Mouse (Mus musculus): ENCODE data around the gene Camk2n1.

Camk2n1 gene

DNA sequence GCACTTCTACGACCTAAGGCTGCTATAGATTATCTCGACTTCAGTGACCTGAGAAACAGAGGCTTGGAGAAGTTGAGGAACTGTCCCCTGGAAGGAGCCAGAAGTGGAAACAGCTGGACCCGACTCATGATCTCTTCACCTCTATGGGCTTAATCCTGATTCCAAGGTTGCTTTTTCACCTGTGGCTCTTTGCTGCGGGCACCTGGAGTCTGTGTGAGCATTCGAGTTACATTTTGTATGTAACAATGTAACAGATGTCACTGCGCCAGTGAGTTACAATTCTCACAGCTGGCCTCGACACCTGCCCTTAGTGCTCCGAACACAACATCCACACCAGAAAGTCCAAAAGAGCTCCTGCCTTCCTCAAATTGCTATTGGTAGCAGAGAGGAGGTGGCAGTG lies 11.3 kb downstream of the Camk2n1 start:
- DNase-seq (ENCODE audit: low spot score): no peak

DNA sequence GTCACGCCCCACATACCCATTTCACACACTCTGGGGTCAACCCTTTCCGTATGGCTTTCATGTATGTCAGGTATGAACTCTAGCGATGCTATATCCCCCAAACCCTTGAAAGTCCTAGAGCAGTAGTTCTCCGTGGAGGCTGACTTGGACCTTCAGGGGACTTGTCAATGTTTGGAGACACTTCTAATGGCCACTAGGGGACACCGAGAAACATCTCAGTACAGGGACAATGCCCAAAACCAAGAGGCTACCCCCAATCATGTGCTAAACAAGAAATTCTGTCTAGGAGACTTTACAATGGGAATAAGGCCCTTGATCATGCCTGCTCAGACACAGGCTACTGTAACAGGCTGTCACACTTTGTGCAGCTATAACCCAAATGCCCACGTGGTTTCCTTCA lies 12.6 kb downstream of the Camk2n1 start:
- DNase-seq (ENCODE audit: low spot score): no peak

DNA sequence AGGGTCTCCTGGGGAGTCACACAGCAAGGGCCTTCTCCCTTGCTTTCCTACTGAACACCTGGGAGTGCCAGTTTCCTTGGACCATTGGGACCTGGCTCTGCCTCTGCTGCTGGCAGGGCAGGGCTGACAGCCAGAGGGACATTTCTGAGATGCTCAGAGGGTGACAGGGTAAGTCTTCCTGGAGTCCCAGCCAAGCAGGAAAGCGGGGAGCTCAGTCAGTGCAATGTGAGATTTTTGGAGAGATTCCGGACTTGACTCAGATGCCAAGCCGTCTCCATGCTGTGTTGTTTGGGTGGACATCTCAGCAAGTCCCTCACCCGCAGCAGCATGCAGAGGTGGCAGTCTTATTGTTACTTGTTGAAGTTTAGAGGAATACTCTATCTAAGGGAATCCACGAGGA lies 13.3 kb downstream of the Camk2n1 start:
- no peak for DNase-seq (ENCODE audit: low spot score)

DNA sequence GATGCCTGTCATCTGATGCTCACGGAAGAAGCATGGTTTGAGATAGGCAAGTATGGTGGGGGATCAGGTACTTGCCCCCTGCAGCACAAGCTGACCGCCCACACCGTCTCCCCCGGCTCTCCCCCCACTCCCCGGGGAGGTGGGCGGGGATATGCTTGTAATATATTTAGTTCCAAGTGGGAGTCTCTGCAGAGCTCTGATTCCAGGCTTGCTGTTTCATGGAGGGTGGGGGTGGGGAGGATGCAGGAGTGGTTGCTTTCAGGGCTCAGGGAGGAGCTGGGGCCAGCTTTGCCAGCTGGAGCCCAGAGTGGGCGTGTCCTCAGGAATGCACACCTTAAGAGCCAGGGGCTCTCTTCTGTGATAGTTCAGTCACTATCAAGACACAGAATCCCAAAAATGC lies 15.0 kb downstream of the Camk2n1 start:
- no peak for DNase-seq (ENCODE audit: low spot score)

DNA sequence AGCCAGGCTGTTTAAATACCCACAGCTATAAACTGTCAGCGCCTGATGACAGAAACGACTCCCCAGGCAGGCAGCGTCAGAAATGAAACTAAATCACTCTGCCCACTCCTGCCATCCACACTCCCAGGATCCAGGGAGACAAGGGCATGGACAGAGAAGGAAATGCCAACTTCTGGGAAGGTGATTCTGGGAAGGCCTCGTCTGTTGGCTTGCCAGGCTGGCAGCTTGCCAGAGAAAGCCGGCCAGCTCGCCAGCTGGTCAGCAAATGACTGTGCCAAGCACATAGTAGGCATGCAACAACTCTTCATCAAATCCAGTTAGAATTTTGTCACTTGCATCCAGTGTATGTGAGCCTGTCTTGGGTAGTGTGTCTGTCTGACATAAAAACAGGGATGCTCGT lies 17.1 kb downstream of the Camk2n1 start:
- no peak for DNase-seq (ENCODE audit: low spot score)

DNA sequence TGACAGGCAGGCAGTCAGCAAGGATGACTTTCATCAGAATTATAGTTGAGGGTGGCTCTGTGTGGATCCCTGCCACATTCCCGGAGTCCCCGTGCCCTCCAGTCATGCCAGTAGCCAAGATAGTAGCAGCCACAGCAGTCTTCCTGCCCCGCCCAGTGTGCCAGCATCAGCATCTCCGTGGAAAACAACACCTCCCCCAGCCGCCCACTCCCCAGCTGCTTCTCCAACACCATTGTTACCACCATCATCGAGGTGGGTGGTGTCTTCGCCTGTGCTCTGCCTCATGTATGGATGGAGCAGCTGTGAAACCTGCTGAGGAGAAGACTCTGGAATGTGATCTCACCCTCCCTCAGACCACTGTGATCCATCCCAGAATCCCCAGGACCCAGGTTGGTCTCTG lies 25.5 kb downstream of the Camk2n1 start:
- DNase-seq (ENCODE audit: low spot score): no peak

DNA sequence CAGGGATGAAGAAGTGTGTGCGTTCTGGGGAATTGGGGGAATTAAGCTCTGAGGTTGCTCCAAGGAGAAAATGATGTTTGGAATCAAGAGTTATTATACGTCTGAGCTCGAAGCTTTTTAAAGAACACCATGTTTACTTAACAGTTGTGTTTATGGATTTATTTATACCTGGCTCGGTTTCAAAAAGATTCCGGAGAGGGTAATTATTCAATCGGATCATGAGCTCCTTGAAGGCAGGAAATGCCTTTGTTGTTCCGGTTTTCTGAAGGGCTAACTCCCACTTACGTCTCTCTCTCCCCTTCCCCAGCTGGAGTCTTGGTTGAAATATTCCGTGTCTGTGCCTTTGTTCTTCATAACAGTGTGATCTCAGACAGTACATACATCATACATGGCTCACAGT lies 26.8 kb downstream of the Camk2n1 start:
- DNase-seq (ENCODE audit: low spot score): no peak

DNA sequence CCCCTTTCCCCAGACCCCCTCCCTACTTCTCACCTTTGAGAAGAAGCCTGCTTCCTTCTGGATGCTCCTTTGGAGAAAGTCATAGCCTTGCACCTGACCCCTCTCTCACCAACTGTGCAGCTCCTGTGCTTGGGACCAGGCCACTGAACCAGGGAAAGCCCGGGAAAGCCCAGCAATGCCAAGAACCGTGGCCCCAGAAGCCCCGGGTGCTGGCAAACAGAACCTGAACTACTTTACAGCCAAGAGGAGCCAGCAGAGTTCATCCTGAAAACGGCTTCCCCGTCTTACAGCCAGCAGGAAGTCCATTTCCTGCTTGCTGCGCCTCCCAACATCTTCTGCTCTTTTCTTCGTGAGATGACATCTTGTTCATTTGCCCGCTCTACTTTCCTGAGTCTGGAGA lies 28.6 kb downstream of the Camk2n1 start:
- DNase-seq (ENCODE audit: low spot score): no peak

DNA sequence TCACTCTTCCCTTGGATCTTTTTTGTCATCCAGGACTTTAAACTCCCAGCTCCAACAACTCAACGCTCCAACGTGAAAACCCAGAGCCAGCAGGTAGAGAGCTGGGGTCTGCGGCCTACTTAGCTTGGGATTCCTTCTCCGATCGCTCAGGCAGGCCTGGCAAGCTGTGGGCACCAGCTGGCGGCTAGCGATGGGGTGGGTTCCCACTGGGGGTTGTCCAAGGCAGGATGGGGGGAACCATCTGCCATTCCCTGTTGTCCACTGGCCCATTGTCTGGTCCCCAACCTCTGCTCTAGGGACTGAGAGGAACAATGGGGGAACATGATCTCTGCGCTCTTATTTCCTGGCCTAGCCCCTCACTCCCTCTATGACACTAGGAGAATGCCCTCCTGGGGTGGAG lies 34.1 kb downstream of the Camk2n1 start:
- no peak for DNase-seq (ENCODE audit: low spot score)

DNA sequence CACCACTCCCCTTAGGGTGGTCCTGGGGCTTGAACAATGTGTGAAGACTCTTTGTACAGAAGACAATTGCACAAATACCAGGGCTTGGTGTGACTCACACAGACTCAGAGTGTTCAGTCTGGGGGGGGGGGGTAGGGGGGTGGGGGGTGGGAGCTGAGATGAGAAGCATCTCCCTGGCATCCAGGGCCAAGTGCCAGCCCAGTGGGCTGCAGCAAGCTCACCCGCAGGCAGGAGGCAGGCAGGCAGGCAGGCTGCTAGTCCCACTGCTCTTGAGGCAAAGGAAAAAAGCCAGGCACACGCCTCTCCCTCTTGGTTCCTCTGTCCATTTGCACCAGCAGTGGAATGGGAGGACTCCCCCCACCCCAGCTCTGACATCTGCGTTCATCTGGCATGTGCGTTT lies 37.0 kb downstream of the Camk2n1 start:
- no peak for DNase-seq (ENCODE audit: low spot score)

DNA sequence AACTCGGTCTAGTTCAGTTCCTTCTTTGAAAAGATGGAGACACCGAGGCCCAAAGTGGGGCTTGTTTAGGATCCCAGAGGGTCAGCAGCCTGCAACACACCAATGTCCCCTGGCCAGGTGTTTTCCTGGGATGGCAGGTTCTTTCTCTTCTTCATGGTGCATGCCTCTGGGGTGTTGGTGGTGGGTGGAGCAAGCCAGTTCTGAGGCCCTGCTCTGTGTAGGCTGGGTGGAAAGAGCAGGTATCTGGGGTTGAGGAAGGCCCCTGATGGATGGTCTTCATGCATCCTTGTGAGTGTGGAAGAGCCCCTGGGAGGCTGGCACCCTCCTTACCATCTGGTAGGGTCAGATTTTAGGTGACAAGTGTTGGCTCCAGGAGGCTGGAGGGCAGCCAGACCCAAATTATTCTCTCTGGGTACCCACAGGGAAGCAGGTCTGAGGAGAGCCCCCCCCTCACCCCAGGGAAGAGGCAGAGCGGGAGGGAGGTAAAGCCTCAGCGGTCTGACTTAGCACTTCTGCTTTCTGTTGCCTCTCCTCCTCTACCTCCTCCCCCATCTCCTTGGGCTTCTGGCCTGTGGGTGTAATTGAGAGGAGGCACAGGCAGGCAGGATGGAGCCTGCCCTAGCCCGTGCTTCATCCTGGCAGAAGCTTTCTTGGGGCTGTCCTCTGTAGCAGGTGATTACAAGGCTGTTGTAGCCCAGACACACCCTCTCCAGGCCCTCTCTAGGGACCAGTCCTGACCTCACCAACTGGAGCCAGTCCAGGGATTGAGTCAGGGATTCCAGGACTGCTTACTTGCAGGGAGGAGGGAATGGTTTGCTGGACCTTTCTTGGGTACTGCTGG lies 39.3 kb downstream of the Camk2n1 start:
- DNase-seq (ENCODE audit: low spot score): no peak

DNA sequence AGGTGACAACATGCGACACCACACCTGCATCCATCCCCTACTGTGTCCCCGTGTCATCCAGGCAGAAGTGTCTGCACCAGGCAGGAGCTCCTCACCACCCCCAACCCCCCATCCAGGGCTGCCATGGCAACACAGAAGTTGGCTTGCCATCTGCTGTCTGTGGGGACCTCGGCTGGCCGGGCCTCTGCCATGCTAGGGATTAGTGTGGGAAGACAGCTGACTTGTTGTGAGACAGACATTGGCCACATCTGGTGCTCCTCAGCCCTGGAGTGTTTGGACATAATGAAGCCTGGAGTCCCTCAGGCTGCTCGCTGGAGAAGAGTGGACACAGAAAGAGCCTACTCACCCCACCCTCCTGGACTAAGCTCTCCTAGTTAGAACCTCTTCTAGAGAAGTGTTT lies 40.8 kb downstream of the Camk2n1 start:
- DNase-seq (ENCODE audit: low spot score): no peak

DNA sequence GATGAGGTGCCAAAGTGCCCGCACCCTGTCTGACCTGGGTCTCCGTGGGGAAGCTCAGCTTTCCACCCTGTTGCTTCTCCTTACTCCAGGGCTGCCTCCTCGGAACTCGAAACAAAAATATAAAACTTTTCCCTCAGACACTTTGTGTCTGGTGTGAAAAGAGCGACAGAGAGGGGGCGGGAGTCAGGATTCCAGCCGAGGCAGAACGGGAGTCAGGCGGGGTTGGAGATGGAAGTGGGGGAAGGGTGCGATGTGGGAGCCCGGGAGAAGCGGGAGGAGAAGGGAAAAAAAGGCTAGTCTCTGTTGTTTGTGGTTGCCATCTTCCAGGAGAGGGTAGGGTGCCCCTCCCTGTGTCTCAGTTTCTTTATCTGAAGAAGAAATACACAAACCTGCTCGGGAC lies 41.7 kb downstream of the Camk2n1 start:
- no peak for DNase-seq (ENCODE audit: low spot score)

DNA sequence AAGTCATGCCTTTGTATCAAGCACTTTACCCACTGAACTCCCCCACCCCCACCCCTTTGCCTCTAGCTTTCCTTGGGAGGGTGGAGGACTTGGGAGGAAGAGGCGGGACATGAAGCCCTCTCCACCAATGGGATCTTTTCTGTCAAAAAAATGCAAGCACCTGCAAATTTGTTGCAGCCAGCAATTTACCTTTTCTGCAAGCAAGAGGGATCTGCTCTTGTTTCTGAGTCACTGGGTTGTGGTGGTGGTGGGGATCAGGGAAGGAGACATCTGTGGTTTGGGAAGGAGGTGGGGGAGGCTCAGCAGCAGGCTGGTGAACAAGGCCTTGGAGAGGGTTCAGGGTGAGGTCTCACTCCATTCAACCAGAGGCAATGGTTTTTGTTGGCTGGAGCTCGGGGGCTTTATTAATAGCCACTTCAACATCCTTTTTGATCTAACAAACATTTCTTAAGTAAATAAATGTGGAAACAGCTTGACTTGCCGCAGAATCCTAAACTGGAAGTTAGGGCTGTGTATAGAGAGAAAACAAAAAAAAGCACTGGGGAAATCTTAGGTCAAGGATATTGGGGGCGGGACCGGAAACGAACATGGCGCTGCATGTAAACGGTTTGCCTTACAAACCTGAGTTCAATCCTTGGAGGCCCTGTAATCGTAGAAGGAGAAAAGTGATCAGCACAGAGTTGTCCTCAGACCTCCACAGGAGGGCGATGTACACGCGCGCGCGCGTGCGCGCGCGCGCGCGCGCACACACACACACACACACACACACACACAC lies 42.8 kb downstream of the Camk2n1 start:
- DNase-seq (ENCODE audit: low spot score): no peak

DNA sequence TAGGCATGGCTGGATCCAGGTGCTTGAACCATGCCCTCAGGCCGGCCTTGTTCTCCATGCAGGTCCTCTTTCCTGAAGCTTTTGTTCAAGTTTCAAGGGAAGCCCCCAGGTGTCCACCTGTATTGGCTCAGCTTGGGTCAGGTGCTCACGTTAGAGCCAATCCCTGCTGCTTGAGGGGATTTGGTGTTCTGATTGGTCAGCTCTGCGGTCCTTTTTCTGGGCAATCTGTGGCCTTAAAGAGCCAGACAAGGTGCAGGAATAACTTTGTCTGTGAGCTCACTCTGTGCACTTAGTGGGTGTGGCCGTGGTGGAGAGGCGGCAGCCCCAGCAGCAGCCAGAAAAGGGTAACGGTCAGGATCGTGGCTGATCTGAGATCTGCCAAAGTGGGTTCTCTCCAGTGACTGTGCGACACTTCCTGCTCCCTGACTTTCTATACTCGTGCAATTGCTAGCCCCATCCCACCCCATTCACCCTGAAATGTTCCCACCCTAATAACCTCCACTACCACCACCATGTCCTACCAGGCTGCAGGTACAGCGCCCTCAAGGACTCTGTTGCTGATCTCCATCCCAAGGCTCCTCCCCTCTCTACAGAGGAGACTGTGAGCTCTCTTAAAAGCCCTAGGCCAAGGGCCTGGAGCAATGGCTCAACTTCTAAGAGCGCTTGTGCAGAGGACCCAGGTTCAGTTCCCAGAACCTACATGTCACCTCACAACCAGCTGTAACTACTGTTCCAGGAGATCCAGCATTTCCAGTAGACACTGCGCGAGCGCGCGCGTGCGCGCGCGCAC lies 45.9 kb downstream of the Camk2n1 start:
- DNase-seq (ENCODE audit: low spot score): no peak

DNA sequence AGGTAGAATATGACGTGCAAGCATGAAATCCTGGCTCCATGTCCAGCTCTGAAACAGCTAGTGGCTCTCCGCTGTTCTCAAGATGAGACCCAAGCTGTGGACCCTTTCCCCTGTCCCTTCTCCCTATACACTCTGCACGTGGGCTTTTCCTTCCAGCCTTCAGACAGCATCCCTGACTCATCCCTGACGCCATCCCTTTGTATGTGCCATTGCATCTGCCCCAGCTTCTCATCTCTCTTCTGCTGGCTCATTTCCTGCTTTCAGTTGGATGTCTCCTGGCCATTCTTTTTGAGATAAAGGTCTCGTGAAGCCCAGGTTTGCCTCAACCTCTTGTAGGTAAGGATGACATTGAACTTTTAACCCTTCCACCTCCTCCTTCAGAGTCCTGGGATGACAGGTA lies 46.9 kb downstream of the Camk2n1 start:
- DNase-seq (ENCODE audit: low spot score): no peak

DNA sequence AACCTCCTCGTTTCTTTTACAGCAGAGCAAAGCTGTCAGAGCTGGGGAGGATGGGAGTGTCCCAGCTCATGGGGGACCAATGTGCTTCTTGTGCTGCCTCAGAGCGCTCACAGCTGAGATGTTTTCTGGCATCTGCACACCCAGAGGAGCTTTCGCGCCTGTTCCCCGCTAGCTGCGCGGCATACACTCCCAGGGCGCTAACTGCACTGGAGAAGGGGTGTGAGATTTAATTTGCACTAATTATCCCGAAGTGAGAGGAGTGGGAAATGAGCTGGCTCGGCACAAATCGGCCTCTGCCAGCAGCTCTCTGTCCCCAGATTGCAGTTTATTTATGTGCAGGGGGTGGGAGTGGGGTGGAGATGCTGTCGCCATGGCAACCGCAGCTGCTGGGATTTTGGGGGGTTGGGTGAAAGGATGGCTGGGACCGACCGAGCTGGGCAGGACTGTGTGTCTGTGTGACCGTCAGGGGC lies 50.6 kb downstream of the Camk2n1 start:
- no peak for DNase-seq (ENCODE audit: low spot score)

DNA sequence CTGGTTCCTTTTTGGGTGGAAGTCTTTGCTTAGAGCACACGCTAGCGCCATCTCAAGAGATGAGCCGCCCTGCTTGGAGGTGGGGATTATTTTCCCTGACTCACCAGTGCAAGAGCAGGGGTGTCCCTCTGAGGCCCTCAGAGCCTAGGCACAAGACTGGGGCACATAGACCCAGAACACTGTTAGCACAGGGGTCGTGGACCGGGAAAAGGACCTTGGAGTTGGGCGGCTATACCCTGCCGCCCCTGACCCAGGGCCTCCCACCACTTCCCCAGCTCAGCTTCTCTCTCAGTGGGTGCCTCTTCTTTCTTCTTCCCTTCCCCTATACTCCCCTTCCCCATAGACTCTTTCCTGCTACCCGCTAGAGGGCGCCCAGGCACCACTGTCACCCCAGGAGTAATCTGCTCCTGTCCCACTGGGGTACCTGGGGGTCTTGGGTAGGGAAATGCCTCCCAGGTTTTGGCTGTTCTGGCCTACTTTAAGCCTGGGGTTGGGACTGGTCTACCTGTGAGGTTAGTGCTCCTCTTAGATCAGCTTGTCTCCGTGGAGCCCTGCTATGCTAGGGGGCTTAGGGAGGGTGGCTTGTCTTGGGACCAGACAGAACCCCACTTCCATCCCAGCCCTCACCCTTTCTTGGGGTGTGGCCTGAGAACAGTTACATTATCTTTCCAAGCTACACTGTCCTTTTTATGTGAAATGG lies 51.2 kb downstream of the Camk2n1 start:
- DNase-seq (ENCODE audit: low spot score): no peak

DNA sequence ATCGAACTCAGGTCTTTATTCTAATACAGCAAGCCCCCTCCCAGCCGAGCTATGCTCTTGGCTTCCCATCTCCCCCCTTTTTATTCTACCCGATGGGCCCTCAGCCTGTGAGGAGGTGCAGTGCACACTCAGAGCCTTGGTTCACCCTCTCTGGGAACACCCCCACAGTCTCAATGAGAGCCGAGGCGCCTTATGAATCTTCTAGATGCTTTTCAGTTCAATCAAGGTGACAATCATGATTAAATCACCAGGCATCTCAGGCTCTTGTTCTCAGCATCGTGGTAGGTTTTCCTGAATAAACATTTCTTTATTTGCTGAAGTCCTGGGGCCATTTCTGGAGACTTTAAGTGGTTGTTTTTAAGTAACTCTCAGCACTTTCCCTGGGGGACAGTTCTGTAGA lies 53.8 kb downstream of the Camk2n1 start:
- no peak for DNase-seq (ENCODE audit: low spot score)

Measured in yolk sac, embryonic 10.5 days (tissue).